Mouse (Mus musculus) lung, postnatal 0 days (tissue): ENCODE measurements around the gene Nrm.

Source experiments
- CTCF ChIP-seq: IDR thresholded peaks from 2 replicates; pipeline ENCODE4 v1.5.1; 2016; ENCODE audit warnings: antibody characterized with exemption, mild to moderate bottlenecking
- EP300 ChIP-seq: IDR thresholded peaks from 2 replicates; pipeline ENCODE4 v1.6.1; 2016; ENCODE audit warnings: antibody characterized with exemption, mild to moderate bottlenecking, control low read depth

- TF ChIP-seq CTCF = no peak
- TF ChIP-seq EP300 = no peak
These were observed 25.5 kb upstream of the Nrm start for GRCm38 (mm10) chr17:35835424-35836140.
